Mouse (Mus musculus): ENCODE data around the gene Ppp1r13b. TPM values are rescaled to one million over a fixed set of nuclear protein-coding genes. Genes with fewer than 3 reads are reported as not detected.

Ppp1r13b gene
- polyA plus RNA-seq, 1 experiment from 2014 or later = 40.4 TPM

- H3K4me3 ChIP-seq = no peak overlapping the region
- peaks cover 68% of the 10 kb centered on the region for H3K36me3 ChIP-seq (replicated peaks)
- no peaks in the 10 kb centered on the region for H3K9me3 ChIP-seq
- peak overlapping the region; percentile 7; the same call in 1 of the 2 replicates for H3K27ac ChIP-seq
- WGBS = 77% methylated on average over 13 of the region's 13 CpGs
- ATAC-seq (replicated peaks) = no peak
- no peak overlapping the region for H3K4me2 ChIP-seq
- H3K9ac ChIP-seq = no peak overlapping the region
- H3K4me1 ChIP-seq = no peaks in the 10 kb centered on the region
- no peaks in the 10 kb centered on the region for H3K27me3 ChIP-seq (replicated peaks)
Observed at GRCm38 (mm10) chr12:111791474-111792104, 116.3 kb downstream of the Ppp1r13b start.

DNA sequence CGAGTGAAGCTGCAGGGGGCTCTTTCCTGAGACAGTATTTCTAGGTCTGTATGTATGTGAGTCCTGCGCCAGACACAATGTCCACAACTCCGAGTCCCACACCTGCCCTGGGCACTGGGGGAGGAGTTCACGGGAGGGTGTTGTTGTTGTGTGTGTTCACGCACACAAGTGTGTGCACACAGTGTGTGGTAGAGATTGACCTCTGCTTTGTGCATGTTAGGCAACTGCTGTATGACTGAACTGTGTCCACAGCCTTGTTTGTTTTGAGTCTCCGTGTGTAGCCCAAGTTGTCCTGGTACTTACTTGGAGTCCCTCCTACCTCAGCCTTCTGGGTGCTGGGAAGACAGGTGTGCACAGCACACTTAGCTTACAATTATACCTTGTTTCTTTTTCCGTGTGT, 117.3 kb downstream of the Ppp1r13b start:
- H3K4me3 ChIP-seq = no peak overlapping the region
- 92% methylated on average over 7 of the region's 7 CpGs for WGBS
- no peak overlapping the region for H3K27ac ChIP-seq

GRCm38 (mm10) chr12:111790090-111790489, 117.8 kb downstream of the Ppp1r13b start:
- 93% methylated on average over 5 of the region's 5 CpGs for WGBS
- H3K9ac ChIP-seq = no peak overlapping the region
- H3K27me3 ChIP-seq (replicated peaks) = no peaks in the 10 kb centered on the region
- H3K36me3 ChIP-seq (replicated peaks) = peaks cover 74% of the 10 kb centered on the region
- no peaks in the 10 kb centered on the region for H3K4me1 ChIP-seq
- no peak overlapping the region for H3K4me2 ChIP-seq
- no peak overlapping the region for H3K27ac ChIP-seq
- H3K4me3 ChIP-seq = no peak overlapping the region
- no peak for ATAC-seq (replicated peaks)
- H3K9me3 ChIP-seq = no peaks in the 10 kb centered on the region

More for the DNA sequence above, 117.3 kb downstream of the Ppp1r13b start:
- Histone ChIP-seq H3K27me3 (replicated peaks) (no peaks in the 10 kb centered on the region), H3K4me2 (no peak overlapping the region), H3K9me3 (no peaks in the 10 kb centered on the region), H3K4me1 (no peaks in the 10 kb centered on the region), H3K36me3 (replicated peaks) (peaks cover 76% of the 10 kb centered on the region), H3K9ac (no peak overlapping the region)
- no peak for ATAC-seq (replicated peaks)

GRCm38 (mm10) chr12:111787015-111787414, 120.9 kb downstream of the Ppp1r13b start:
- Histone ChIP-seq H3K9ac (no peak overlapping the region), H3K4me2 (no peak overlapping the region), H3K4me3 (no peak overlapping the region), H3K27me3 (replicated peaks) (no peaks in the 10 kb centered on the region), H3K36me3 (replicated peaks) (peaks cover 75% of the 10 kb centered on the region), H3K27ac (no peak overlapping the region), H3K9me3 (no peaks in the 10 kb centered on the region), H3K4me1 (no peaks in the 10 kb centered on the region)
- 91% methylated on average over 6 of the region's 6 CpGs for WGBS
- ATAC-seq (replicated peaks) = no peak

GRCm38 (mm10) chr12:111785174-111785573, 122.7 kb downstream of the Ppp1r13b start:
- ATAC-seq (replicated peaks) = no peak
- H3K4me1 ChIP-seq = no peaks in the 10 kb centered on the region
- H3K4me3 ChIP-seq = no peak overlapping the region
- no peaks in the 10 kb centered on the region for H3K9me3 ChIP-seq
- H3K36me3 ChIP-seq (replicated peaks) = peaks cover 74% of the 10 kb centered on the region
- H3K4me2 ChIP-seq = no peak overlapping the region
- no peak overlapping the region for H3K9ac ChIP-seq
- no peaks in the 10 kb centered on the region for H3K27me3 ChIP-seq (replicated peaks)
- no peak overlapping the region for H3K27ac ChIP-seq
- 75% methylated on average over 15 of the region's 15 CpGs for WGBS

- no peak for ATAC-seq (replicated peaks)
- Histone ChIP-seq H3K4me3 (no peak overlapping the region), H3K9ac (no peak overlapping the region), H3K4me1 (no peaks in the 10 kb centered on the region), H3K27me3 (replicated peaks) (no peaks in the 10 kb centered on the region), H3K4me2 (no peak overlapping the region), H3K9me3 (no peaks in the 10 kb centered on the region), H3K36me3 (replicated peaks) (peaks cover 72% of the 10 kb centered on the region), H3K27ac (no peak overlapping the region)
- WGBS = 97% methylated on average over 1 of the region's 1 CpGs
Observed at GRCm38 (mm10) chr12:111779544-111779943, 128.4 kb downstream of the Ppp1r13b start.

Other genes with a start within 250 kb of the Ppp1r13b start
- 1,376 and 1,480 TPM in 2 replicates for gene Ckb, start 235.8 kb downstream of the Ppp1r13b start, polyA plus RNA-seq (2015; fragmentation: Nextera tagmentation; extraction: Ambion mirVana)
- gene Trmt61a, start 230.0 kb downstream of the Ppp1r13b start, polyA plus RNA-seq (2015; fragmentation: Nextera tagmentation; extraction: Ambion mirVana) = 10.4 and 11.9 TPM in 2 replicates
- 71.7 and 73.1 TPM in 2 replicates for gene Bag5, start 194.9 kb downstream of the Ppp1r13b start, polyA plus RNA-seq (2015; fragmentation: Nextera tagmentation; extraction: Ambion mirVana)
- gene Apopt1, start 194.8 kb downstream of the Ppp1r13b start, polyA plus RNA-seq (2015; fragmentation: Nextera tagmentation; extraction: Ambion mirVana) = 51.9 and 55.3 TPM in 2 replicates
- 661 and 666 TPM in 2 replicates for gene Klc1, start 149.3 kb downstream of the Ppp1r13b start, polyA plus RNA-seq (2015; fragmentation: Nextera tagmentation; extraction: Ambion mirVana)
- 2.9 and 3.1 TPM in 2 replicates for gene Xrcc3, start 94.2 kb downstream of the Ppp1r13b start, polyA plus RNA-seq (2015; fragmentation: Nextera tagmentation; extraction: Ambion mirVana)
- gene Zfyve21, start 93.9 kb downstream of the Ppp1r13b start, polyA plus RNA-seq (2015; fragmentation: Nextera tagmentation; extraction: Ambion mirVana) = 32.3 and 39.5 TPM in 2 replicates
- 664 and 669 TPM in 2 replicates for gene Atp5mpl, start 58.9 kb upstream of the Ppp1r13b start, polyA plus RNA-seq (2015; fragmentation: Nextera tagmentation; extraction: Ambion mirVana)
- gene Tdrd9, start 63.4 kb upstream of the Ppp1r13b start, polyA plus RNA-seq (2015; fragmentation: Nextera tagmentation; extraction: Ambion mirVana) = 0.28 and 0.42 TPM in 2 replicates
- gene Rd3l, start 73.2 kb upstream of the Ppp1r13b start, polyA plus RNA-seq (2015; fragmentation: Nextera tagmentation; extraction: Ambion mirVana) = not detected in 2 replicates
- gene Aspg, start 198.6 kb upstream of the Ppp1r13b start, polyA plus RNA-seq (2015; fragmentation: Nextera tagmentation; extraction: Ambion mirVana) = 1.1 and 1.3 TPM in 2 replicates
- 7.2 and 8.6 TPM in 2 replicates for gene Kif26a, start 238.1 kb upstream of the Ppp1r13b start, polyA plus RNA-seq (2015; fragmentation: Nextera tagmentation; extraction: Ambion mirVana)